Mouse (Mus musculus): ENCODE measurements at regions not wholly inside any gene's neighbourhood (a gene's known extent, or its start where the extent isn't known, plus 50 kb on each side); places are given as distances from the start of the nearest gene placed in this dataset.

DNA sequence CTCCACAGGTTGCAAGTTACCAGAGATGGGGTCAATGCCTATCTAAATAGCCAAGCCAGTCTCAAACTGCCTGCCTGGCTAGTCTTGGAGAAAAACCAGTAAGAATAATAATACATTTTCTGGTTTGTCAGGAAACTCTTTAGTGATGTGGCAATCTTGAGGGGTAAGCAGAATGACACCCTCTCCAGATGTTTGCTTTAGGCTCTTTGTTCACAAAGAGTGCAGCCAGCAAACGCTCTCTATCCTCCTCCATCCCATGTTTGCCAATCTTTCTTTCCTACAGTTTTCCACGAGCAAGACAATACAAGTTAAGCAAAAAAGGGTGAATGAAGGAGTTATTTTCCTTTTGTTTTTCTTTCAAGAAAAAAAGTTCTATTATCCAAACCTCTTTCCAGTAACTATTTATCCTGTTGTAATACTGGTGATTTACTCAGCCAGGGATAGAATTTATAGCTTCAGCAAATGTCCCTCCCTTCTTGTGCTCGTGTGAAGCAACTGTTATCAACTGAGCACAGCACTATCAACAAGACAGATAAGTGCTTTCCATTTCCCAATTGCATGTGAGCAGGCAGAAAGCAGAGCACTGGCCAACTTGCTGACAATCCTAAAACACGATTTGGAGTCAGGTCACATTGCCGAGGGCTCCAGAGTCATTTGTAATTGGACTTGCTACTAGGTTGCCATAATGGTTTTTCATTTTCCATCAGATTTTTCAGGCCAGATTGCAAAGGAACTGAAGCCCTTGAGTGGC, 873.5 kb downstream of the Rapgef2 start:
- TF ChIP-seq POLR2A (IDR thresholded peaks at IDR 0.05; ENCODE audit: extremely low read depth, insufficient read depth, low read length) (no peak), CTCF (IDR thresholded peaks at IDR 0.05; ENCODE audit: low read depth, low read length) (no peak)
